Mouse (Mus musculus): ENCODE measurements around the gene Rbfox1. TPM values are rescaled to one million over a fixed set of nuclear protein-coding genes. Genes with fewer than 3 reads are reported as not detected.

The Rbfox1 gene
- polyA plus RNA-seq, 1 experiment from 2014 or later = 3.1 TPM

DNA sequence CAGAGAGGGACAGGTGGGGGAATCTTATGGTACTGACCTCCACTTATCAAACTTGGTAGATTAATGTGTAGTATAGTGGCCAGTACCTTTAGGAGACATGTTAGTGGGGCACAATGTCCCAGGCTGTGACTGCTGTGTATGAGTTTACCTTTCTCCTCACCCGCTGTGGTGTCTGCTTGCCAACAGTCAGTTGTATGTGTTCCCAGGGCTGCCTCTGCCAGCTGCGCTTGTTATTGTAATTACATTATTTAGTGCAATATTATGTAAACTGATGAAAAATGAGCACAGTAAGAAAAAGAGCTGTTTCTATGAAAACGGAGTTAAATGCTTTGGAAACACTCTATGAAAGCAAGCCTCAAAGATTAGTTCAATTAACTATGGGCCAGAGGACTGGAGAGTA lies 928.7 kb downstream of the Rbfox1 start:
- H3K9me3 ChIP-seq (replicated peaks; ENCODE audit: control insufficient read depth, low read length) = no peaks in the 10 kb centered on the region
- H3K27me3 ChIP-seq (ENCODE audit: control insufficient read depth, insufficient read depth, low read length) = no peaks in the 10 kb centered on the region
- WGBS (ENCODE audit: insufficient replicate concordance) = 70% methylated on average over 3 of the region's 3 CpGs
- H3K4me2 ChIP-seq = no peak overlapping the region
- no peak for ATAC-seq (replicated peaks; ENCODE audit: insufficient number of reproducible peaks, low FRiP score, low TSS enrichment)
- H3K4me1 ChIP-seq (ENCODE audit: control insufficient read depth, insufficient read depth, low read length) = no peaks in the 10 kb centered on the region
- no peak overlapping the region for H3K27ac ChIP-seq (ENCODE audit: low read depth, low read length)
- no peak overlapping the region for H3K4me3 ChIP-seq (ENCODE audit: low read depth, low read length)
- H3K9ac ChIP-seq (ENCODE audit: low read depth, low read length) = no peak overlapping the region
- no peaks in the 10 kb centered on the region for H3K36me3 ChIP-seq (ENCODE audit: control insufficient read depth, insufficient read depth, low read length)

DNA sequence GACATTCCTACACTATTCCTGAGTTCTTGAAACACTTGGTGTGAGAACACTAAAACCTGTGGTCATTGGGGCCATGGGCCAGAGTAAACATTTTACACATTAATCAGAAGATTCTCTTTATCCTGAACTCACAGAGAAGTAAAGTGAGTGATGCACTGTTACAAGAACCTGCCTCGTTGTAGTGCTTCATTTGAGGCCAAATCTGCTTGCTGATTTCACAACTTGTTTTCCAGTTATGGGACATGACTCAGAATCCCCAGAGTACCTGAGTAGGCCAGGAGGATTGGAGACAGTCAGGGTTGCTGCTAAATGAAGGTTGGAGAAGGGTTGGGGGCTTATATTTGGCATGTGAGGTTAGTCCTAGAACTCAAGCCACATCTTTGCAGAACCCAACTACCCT lies 936.6 kb downstream of the Rbfox1 start:
- no peaks in the 10 kb centered on the region for H3K4me1 ChIP-seq (ENCODE audit: control insufficient read depth, insufficient read depth, low read length)
- WGBS (ENCODE audit: insufficient replicate concordance) = 67% methylated on average over 1 of the region's 1 CpGs
- no peak overlapping the region for H3K4me3 ChIP-seq (ENCODE audit: low read depth, low read length)
- no peaks in the 10 kb centered on the region for H3K9me3 ChIP-seq (replicated peaks; ENCODE audit: control insufficient read depth, low read length)
- no peak for ATAC-seq (replicated peaks; ENCODE audit: insufficient number of reproducible peaks, low FRiP score, low TSS enrichment)
- H3K36me3 ChIP-seq (ENCODE audit: control insufficient read depth, insufficient read depth, low read length) = no peaks in the 10 kb centered on the region
- no peak overlapping the region for H3K9ac ChIP-seq (ENCODE audit: low read depth, low read length)
- H3K27me3 ChIP-seq (ENCODE audit: control insufficient read depth, insufficient read depth, low read length) = no peaks in the 10 kb centered on the region
- no peak overlapping the region for H3K27ac ChIP-seq (ENCODE audit: low read depth, low read length)
- H3K4me2 ChIP-seq = no peak overlapping the region

- no peaks in the 10 kb centered on the region for H3K36me3 ChIP-seq (ENCODE audit: control insufficient read depth, insufficient read depth, low read length)
- H3K9me3 ChIP-seq (replicated peaks; ENCODE audit: control insufficient read depth, low read length) = no peaks in the 10 kb centered on the region
- H3K4me3 ChIP-seq (ENCODE audit: low read depth, low read length) = no peak overlapping the region
- H3K27me3 ChIP-seq (ENCODE audit: control insufficient read depth, insufficient read depth, low read length) = no peaks in the 10 kb centered on the region
- no peak for ATAC-seq (replicated peaks; ENCODE audit: insufficient number of reproducible peaks, low FRiP score, low TSS enrichment)
- no peak overlapping the region for H3K27ac ChIP-seq (ENCODE audit: low read depth, low read length)
- H3K4me2 ChIP-seq = no peak overlapping the region
- no peaks in the 10 kb centered on the region for H3K4me1 ChIP-seq (ENCODE audit: control insufficient read depth, insufficient read depth, low read length)
- H3K9ac ChIP-seq (ENCODE audit: low read depth, low read length) = no peak overlapping the region
- 72% methylated on average over 6 of the region's 6 CpGs for WGBS (ENCODE audit: insufficient replicate concordance)
Measured at GRCm38 (mm10) chr16:6829892-6830524, 944.9 kb downstream of the Rbfox1 start.

- ATAC-seq (replicated peaks; ENCODE audit: insufficient number of reproducible peaks, low FRiP score, low TSS enrichment) = no peak
- Histone ChIP-seq H3K27me3 (ENCODE audit: control insufficient read depth, insufficient read depth, low read length) (no peaks in the 10 kb centered on the region), H3K4me1 (ENCODE audit: control insufficient read depth, insufficient read depth, low read length) (no peaks in the 10 kb centered on the region), H3K4me2 (no peak overlapping the region), H3K9me3 (replicated peaks; ENCODE audit: control insufficient read depth, low read length) (no peaks in the 10 kb centered on the region), H3K27ac (ENCODE audit: low read depth, low read length) (no peak overlapping the region), H3K36me3 (ENCODE audit: control insufficient read depth, insufficient read depth, low read length) (no peaks in the 10 kb centered on the region), H3K4me3 (ENCODE audit: low read depth, low read length) (no peak overlapping the region), H3K9ac (ENCODE audit: low read depth, low read length) (no peak overlapping the region)
Measured at GRCm38 (mm10) chr16:6833486-6833885, 948.3 kb downstream of the Rbfox1 start.

- H3K27me3 ChIP-seq (ENCODE audit: control insufficient read depth, insufficient read depth, low read length) = no peaks in the 10 kb centered on the region
- no peak overlapping the region for H3K27ac ChIP-seq (ENCODE audit: low read depth, low read length)
- no peak overlapping the region for H3K4me2 ChIP-seq
- no peaks in the 10 kb centered on the region for H3K36me3 ChIP-seq (ENCODE audit: control insufficient read depth, insufficient read depth, low read length)
- H3K4me3 ChIP-seq (ENCODE audit: low read depth, low read length) = no peak overlapping the region
- no peak for ATAC-seq (replicated peaks; ENCODE audit: insufficient number of reproducible peaks, low FRiP score, low TSS enrichment)
- WGBS (ENCODE audit: insufficient replicate concordance) = 60% methylated on average over 5 of the region's 5 CpGs
- no peaks in the 10 kb centered on the region for H3K9me3 ChIP-seq (replicated peaks; ENCODE audit: control insufficient read depth, low read length)
- no peak overlapping the region for H3K9ac ChIP-seq (ENCODE audit: low read depth, low read length)
- H3K4me1 ChIP-seq (ENCODE audit: control insufficient read depth, insufficient read depth, low read length) = 0 out of 2 replicates have a peak, but pooled peaks cover 2% of the 10 kb centered on the region
Measured at GRCm38 (mm10) chr16:6835051-6835450, 949.9 kb downstream of the Rbfox1 start.

GRCm38 (mm10) chr16:6839299-6839995 lies 954.3 kb downstream of the Rbfox1 start:
- ATAC-seq (replicated peaks; ENCODE audit: insufficient number of reproducible peaks, low FRiP score, low TSS enrichment) = peak; percentile 67; the same call in 1 of the 2 replicates
- H3K27me3 ChIP-seq (ENCODE audit: control insufficient read depth, insufficient read depth, low read length) = no peaks in the 10 kb centered on the region
- H3K4me2 ChIP-seq = peak overlapping the region; percentile 41

DNA sequence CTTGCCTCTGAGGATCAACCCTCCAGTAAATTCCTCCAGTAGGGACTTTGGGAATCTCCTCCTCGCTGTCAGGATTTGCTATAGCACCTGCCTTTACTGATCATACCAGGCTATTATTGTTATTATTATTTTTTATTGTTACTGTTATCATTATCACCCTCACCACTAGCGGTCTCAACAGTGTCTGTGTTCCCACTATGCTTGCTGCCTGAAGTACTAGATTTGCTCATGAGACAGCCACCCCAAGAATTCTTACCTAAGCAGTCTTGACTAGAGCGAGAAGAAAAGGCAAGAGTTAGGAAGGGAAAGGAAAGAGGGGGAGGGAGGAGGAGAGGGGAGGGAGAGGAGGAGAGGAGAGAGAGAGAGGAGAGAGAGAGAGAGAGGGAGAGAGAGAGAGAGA lies 954.9 kb downstream of the Rbfox1 start:
- Histone ChIP-seq H3K27ac (ENCODE audit: low read depth, low read length) (no peak overlapping the region), H3K4me2 (peak overlapping the region; percentile 41), H3K9ac (ENCODE audit: low read depth, low read length) (no peak overlapping the region), H3K4me3 (ENCODE audit: low read depth, low read length) (no peak overlapping the region), H3K36me3 (ENCODE audit: control insufficient read depth, insufficient read depth, low read length) (no peaks in the 10 kb centered on the region), H3K9me3 (replicated peaks; ENCODE audit: control insufficient read depth, low read length) (no peaks in the 10 kb centered on the region), H3K27me3 (ENCODE audit: control insufficient read depth, insufficient read depth, low read length) (no peaks in the 10 kb centered on the region), H3K4me1 (ENCODE audit: control insufficient read depth, insufficient read depth, low read length) (0 out of 2 replicates have a peak, but pooled peaks cover 3% of the 10 kb centered on the region)
- ATAC-seq (replicated peaks; ENCODE audit: insufficient number of reproducible peaks, low FRiP score, low TSS enrichment) = peak; percentile 26; the same call in 1 of the 2 replicates
- 38% methylated on average over 3 of the region's 3 CpGs for WGBS (ENCODE audit: insufficient replicate concordance)

More at GRCm38 (mm10) chr16:6839299-6839995, 954.3 kb downstream of the Rbfox1 start:
- Histone ChIP-seq H3K9ac (ENCODE audit: low read depth, low read length) (no peak overlapping the region), H3K27ac (ENCODE audit: low read depth, low read length) (no peak overlapping the region), H3K4me1 (ENCODE audit: control insufficient read depth, insufficient read depth, low read length) (0 out of 2 replicates have a peak, but pooled peaks cover 3% of the 10 kb centered on the region), H3K4me3 (ENCODE audit: low read depth, low read length) (no peak overlapping the region), H3K36me3 (ENCODE audit: control insufficient read depth, insufficient read depth, low read length) (no peaks in the 10 kb centered on the region), H3K9me3 (replicated peaks; ENCODE audit: control insufficient read depth, low read length) (no peaks in the 10 kb centered on the region)
- 36% methylated on average over 15 of the region's 15 CpGs for WGBS (ENCODE audit: insufficient replicate concordance)

- Histone ChIP-seq H3K27me3 (ENCODE audit: control insufficient read depth, insufficient read depth, low read length) (no peaks in the 10 kb centered on the region), H3K4me3 (ENCODE audit: low read depth, low read length) (no peak overlapping the region), H3K36me3 (ENCODE audit: control insufficient read depth, insufficient read depth, low read length) (no peaks in the 10 kb centered on the region), H3K9me3 (replicated peaks; ENCODE audit: control insufficient read depth, low read length) (no peaks in the 10 kb centered on the region), H3K4me2 (no peak overlapping the region), H3K9ac (ENCODE audit: low read depth, low read length) (no peak overlapping the region), H3K4me1 (ENCODE audit: control insufficient read depth, insufficient read depth, low read length) (0 out of 2 replicates have a peak, but pooled peaks cover 3% of the 10 kb centered on the region), H3K27ac (ENCODE audit: low read depth, low read length) (no peak overlapping the region)
- 67% methylated on average over 7 of the region's 7 CpGs for WGBS (ENCODE audit: insufficient replicate concordance)
- ATAC-seq (replicated peaks; ENCODE audit: insufficient number of reproducible peaks, low FRiP score, low TSS enrichment) = no peak
Measured at GRCm38 (mm10) chr16:6840461-6840860, 955.3 kb downstream of the Rbfox1 start.
